Mouse (Mus musculus) lung, embryonic 14.5 days (tissue): Measurements from ENCODE around the gene Gm20521. TPM values are rescaled to one million over a fixed set of nuclear protein-coding genes. Genes with fewer than 3 reads are reported as not detected.

ENCODE experiments used
- ATAC-seq: fragments of 200-750 bp; cut with Nextera tagmentation; 2 replicates; pipeline ENCODE4 v1.8.0; 2017; ENCODE audit warnings: mild to moderate bottlenecking, moderate TSS enrichment, moderate library complexity; ENCODE audit not compliant: insufficient read depth
- DNase-seq: peaks from one replicate; pipeline ENCODE4 v3.0.0-alpha.2; 2015
- H3K27ac ChIP-seq: fragments of 300-500 bp; sonication (generic); 2 replicates; pipeline ENCODE4 v1.5.1; 2014; ENCODE audit warnings: low read depth, mild to moderate bottlenecking, moderate library complexity
- H3K27me3 ChIP-seq: fragments of 300-500 bp; sonication (generic); 2 replicates; pipeline ENCODE4 v1.6.1; 2014; ENCODE audit warnings: low read length, control low read depth; ENCODE audit not compliant: insufficient read depth
- H3K36me3 ChIP-seq: fragments of 300-500 bp; sonication (generic); 2 replicates; pipeline ENCODE4 v1.6.1; 2014; ENCODE audit warnings: control low read depth; ENCODE audit not compliant: insufficient read depth
- H3K4me1 ChIP-seq: fragments of 300-500 bp; sonication (generic); 2 replicates; pipeline ENCODE4 v1.6.1; 2014; ENCODE audit warnings: antibody characterized with exemption, control low read depth; ENCODE audit not compliant: insufficient read depth
- H3K4me2 ChIP-seq: fragments of 300-500 bp; sonication (generic); 2 replicates; pipeline ENCODE4 v1.6.1; 2014; ENCODE audit warnings: mild to moderate bottlenecking
- H3K4me3 ChIP-seq: fragments of 300-500 bp; sonication (generic); 2 replicates; pipeline ENCODE4 v1.5.1; 2014; ENCODE audit warnings: low read depth, low read length
- H3K9ac ChIP-seq: fragments of 300-500 bp; sonication (generic); 2 replicates; pipeline ENCODE4 v1.6.1; 2014
- H3K9me3 ChIP-seq: fragments of 300-500 bp; sonication (generic); 2 replicates; pipeline ENCODE4 v1.6.1; 2016; ENCODE audit warnings: low read depth, low read length, control low read depth
- CTCF ChIP-seq: IDR thresholded peaks from 2 replicates; pipeline ENCODE4 v1.5.1; 2016; ENCODE audit warnings: antibody characterized with exemption, low read depth
- WGBS: fragments of 180-500 bp; shearing (Covaris S2); extraction: QIAGEN DNeasy Blood & Tissue Kit; methylation state at CpG from one replicate; pipeline ENCODE4 v1.1.7; 2014; 5-methylcytosine and 5-hydroxymethylcytosine counted together
- polyA plus RNA-seq: library from polyadenylated mRNA; unstranded; fragments of >200 nt; fragmentation: Nextera tagmentation; extraction: Ambion mirVana; gene quantifications from 2 replicates; pipeline ENCODE4 v1.2.1, GENCODE M21; 2014

Gene Gm20521
- polyA plus RNA-seq, 1 experiment from 2014 or later = not detected

GRCm38 (mm10) chr14:54863501-54864312 lies 19.5 kb upstream of the Gm20521 start:
- H3K9me3 ChIP-seq = no peaks in the 10 kb centered on the region
- 0 out of 2 replicates have a peak, but pooled peaks have one; percentile 15 for TF ChIP-seq CTCF
- H3K36me3 ChIP-seq = no peaks in the 10 kb centered on the region
- peak overlapping the region; percentile 86 for H3K27ac ChIP-seq
- H3K4me1 ChIP-seq = no peaks in the 10 kb centered on the region
- DNase-seq = peak; percentile 97
- peak overlapping the region; percentile 92 for H3K9ac ChIP-seq
- peak overlapping the region; percentile 90 for H3K4me3 ChIP-seq
- H3K27me3 ChIP-seq = no peaks in the 10 kb centered on the region
- H3K4me2 ChIP-seq = peak overlapping the region; percentile 84
- WGBS = under 1% methylated on average over 55 of the region's 56 CpGs
- ATAC-seq = peak; percentile 100

- Histone ChIP-seq H3K9ac (peak overlapping the region; percentile 92), H3K4me2 (peak overlapping the region; percentile 84), H3K36me3 (no peaks in the 10 kb centered on the region), H3K4me1 (no peaks in the 10 kb centered on the region), H3K4me3 (peak overlapping the region; percentile 90), H3K9me3 (no peaks in the 10 kb centered on the region), H3K27ac (peak overlapping the region; percentile 81), H3K27me3 (no peaks in the 10 kb centered on the region)
- 11% methylated on average over 21 of the region's 21 CpGs for WGBS
- TF ChIP-seq CTCF = no peak
- ATAC-seq (peak; percentile 22), DNase-seq (no peak)
These were observed 18.8 kb upstream of the Gm20521 start for GRCm38 (mm10) chr14:54864313-54865036.

- Histone ChIP-seq H3K36me3 (no peaks in the 10 kb centered on the region), H3K4me2 (no peak overlapping the region), H3K9me3 (no peaks in the 10 kb centered on the region), H3K27ac (no peak overlapping the region), H3K4me1 (no peaks in the 10 kb centered on the region), H3K27me3 (no peaks in the 10 kb centered on the region), H3K9ac (no peak overlapping the region), H3K4me3 (no peak overlapping the region)
- no peak for TF ChIP-seq CTCF
- no peak for DNase-seq
- WGBS = 62% methylated on average over 5 of the region's 5 CpGs
- no peak for ATAC-seq
These were observed 17.6 kb upstream of the Gm20521 start for GRCm38 (mm10) chr14:54865626-54866025.

- no peak overlapping the region for H3K4me3 ChIP-seq
- no peaks in the 10 kb centered on the region for H3K4me1 ChIP-seq
- DNase-seq = no peak
- H3K9me3 ChIP-seq = no peaks in the 10 kb centered on the region
- no peak for TF ChIP-seq CTCF
- no peak overlapping the region for H3K9ac ChIP-seq
- H3K36me3 ChIP-seq = no peaks in the 10 kb centered on the region
- H3K27me3 ChIP-seq = no peaks in the 10 kb centered on the region
- WGBS = 44% methylated on average over 3 of the region's 3 CpGs
- no peak overlapping the region for H3K4me2 ChIP-seq
- H3K27ac ChIP-seq = no peak overlapping the region
- ATAC-seq = no peak
These were observed 17.0 kb upstream of the Gm20521 start for GRCm38 (mm10) chr14:54866268-54866667.

GRCm38 (mm10) chr14:54866936-54867335 lies 16.3 kb upstream of the Gm20521 start:
- peak; percentile 48 for TF ChIP-seq CTCF
- H3K4me3 ChIP-seq = no peak overlapping the region
- no peak overlapping the region for H3K27ac ChIP-seq
- 55% methylated on average over 5 of the region's 5 CpGs for WGBS
- ATAC-seq (no peak), DNase-seq (peak; percentile 40)
- no peak overlapping the region for H3K9ac ChIP-seq
- H3K27me3 ChIP-seq = no peaks in the 10 kb centered on the region
- no peaks in the 10 kb centered on the region for H3K4me1 ChIP-seq
- no peak overlapping the region for H3K4me2 ChIP-seq
- H3K9me3 ChIP-seq = no peaks in the 10 kb centered on the region
- no peaks in the 10 kb centered on the region for H3K36me3 ChIP-seq

GRCm38 (mm10) chr14:54868026-54868425 lies 15.2 kb upstream of the Gm20521 start:
- Histone ChIP-seq H3K4me1 (no peaks in the 10 kb centered on the region), H3K9ac (no peak overlapping the region), H3K4me3 (no peak overlapping the region), H3K4me2 (no peak overlapping the region), H3K9me3 (no peaks in the 10 kb centered on the region), H3K27ac (no peak overlapping the region), H3K36me3 (no peaks in the 10 kb centered on the region), H3K27me3 (no peaks in the 10 kb centered on the region)
- ATAC-seq (no peak), DNase-seq (no peak)
- no peak for TF ChIP-seq CTCF
- 87% methylated on average over 4 of the region's 4 CpGs for WGBS

- ATAC-seq (no peak), DNase-seq (no peak)
- WGBS = 86% methylated on average over 5 of the region's 5 CpGs
- Histone ChIP-seq H3K27me3 (peaks cover 6% of the 10 kb centered on the region; the same call in 1 of the 2 replicates), H3K4me3 (no peak within 1 kb of the TSS), H3K4me2 (no peak within 1 kb of the TSS), H3K9me3 (no peaks in the 10 kb centered on the region), H3K27ac (no peak within 1 kb of the TSS), H3K4me1 (no peaks in the 10 kb centered on the region), H3K36me3 (no peaks in the 10 kb centered on the region), H3K9ac (no peak within 1 kb of the TSS)
- TF ChIP-seq CTCF = no peak
These were observed 12.4 kb upstream of the Gm20521 start, which contains the start of gene Homez for GRCm38 (mm10) chr14:54870861-54871260. TSS of gene Homez (minus strand) at chr14:54870961.
